Mouse (Mus musculus) testis, adult 2 months (tissue): Measurements from ENCODE around the gene Slc25a16.

Experiments used
- CTCF ChIP-seq: fragments of 200-500 bp; IDR thresholded peaks from 2 replicates; pipeline ENCODE4 v1.5.1; 2012; ENCODE audit warnings: low read depth, mild to moderate bottlenecking, inconsistent platforms, low read length, moderate library complexity; ENCODE audit not compliant: control insufficient read depth, insufficient read depth, insufficient replicate concordance
- POLR2A ChIP-seq: fragments of 200-500 bp; IDR thresholded peaks from 2 replicates; pipeline ENCODE4 v1.6.1; 2012; ENCODE audit warnings: low read depth, mild to moderate bottlenecking, inconsistent platforms, low read length, moderate library complexity; ENCODE audit not compliant: control insufficient read depth

- TF ChIP-seq POLR2A (no peak), CTCF (no peak)
Measured at GRCm38 (mm10) chr10:62886799-62887591, 33.4 kb upstream of the Slc25a16 start.
